Mouse (Mus musculus) cerebellum, adult 2 months (tissue): Measurements from ENCODE around the gene Mafg.

Experiments
- CTCF ChIP-seq: fragments of 200-500 bp; IDR thresholded peaks from 2 replicates; pipeline ENCODE4 v1.5.1; 2011; ENCODE audit warnings: low read depth, mild to moderate bottlenecking, control low read depth, low read length, moderate library complexity, borderline replicate concordance; ENCODE audit not compliant: insufficient read depth
- POLR2A ChIP-seq: fragments of 200-500 bp; IDR thresholded peaks from 2 replicates; pipeline ENCODE4 v1.6.1; 2011; ENCODE audit warnings: low read length, control low read depth, borderline replicate concordance; ENCODE audit not compliant: insufficient read depth

DNA sequence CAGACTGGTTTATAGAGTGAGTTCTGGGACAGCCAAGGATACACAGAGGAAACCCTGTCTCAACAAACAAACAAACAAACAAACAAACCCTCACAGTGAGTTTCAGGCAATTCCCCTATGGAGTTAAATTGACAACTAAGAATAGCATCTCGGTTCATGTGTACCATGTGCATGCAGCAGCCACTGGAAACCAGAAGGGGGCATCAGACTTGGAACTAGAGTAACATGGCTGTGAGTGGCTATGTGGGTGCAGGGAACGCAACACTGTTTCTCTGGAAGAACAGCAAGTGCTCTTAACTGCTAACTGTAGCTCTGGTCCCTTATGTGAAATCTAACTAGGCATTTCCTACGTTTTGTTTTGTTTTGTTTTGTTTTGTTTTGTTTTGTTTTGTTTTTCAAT is 18.5 kb upstream of the Mafg start:
- TF ChIP-seq POLR2A, result no peak
- no peak for TF ChIP-seq CTCF
